Comparison of ENCODE assay signal across 18 mouse cellular contexts in genomic region chr6:114336128-114336943, GRCm38 (mm10). TPM values are rescaled to one million over a fixed set of nuclear protein-coding genes. Genes with fewer than 3 reads are reported as not detected.
DNase-seq lines count a peak whose midpoint lies in the region; ATAC-seq and TF ChIP-seq lines count a peak whose summit lies in the region.
"Had no signal": no experiment of that assay in that cellular context is flagged by ENCODE, and none has a peak within 500 bp of the region (broad histone marks: within the 10 kb centered on the region; RNA-seq: fewer than 3 reads in every experiment).

No protein-coding gene starts in this region.

- no peak for DNase-seq in kidney, postnatal 10 days
- DNase-seq in embryonic facial prominence, embryonic 10.5 days (ENCODE audit: low spot score), result peak; percentile 13
- peak; percentile 48 for DNase-seq in embryonic facial prominence, embryonic 11.5 days (ENCODE audit: low spot score)
- peak; percentile 69 for DNase-seq in limb, embryonic 11.5 days (ENCODE audit: low spot score)
- DNase-seq in gastrocnemius, adult 2 months, result no peak
- no peak for DNase-seq in ovary, adult 18-20 months (ENCODE audit: low spot score)
- DNase-seq: heart, adult 2 months; heart, postnatal 14 days; liver, embryonic 13.5 days; lung, postnatal 10 days; right cerebral cortex, postnatal 4 days had no signal

- no peak overlapping the region for H3K27ac ChIP-seq in kidney, embryonic 14.5 days (ENCODE audit: low read depth, low read length)
- H3K27ac ChIP-seq in embryonic facial prominence, embryonic 10.5 days (replicated peaks), result peak overlapping the region; percentile 24; the same call in 1 of the 2 replicates
- H3K27ac ChIP-seq in embryonic facial prominence, embryonic 11.5 days (replicated peaks; ENCODE audit: low read depth, low read length), result no peak overlapping the region
- no peak overlapping the region for H3K27ac ChIP-seq in limb, embryonic 11.5 days (replicated peaks; ENCODE audit: low read depth, low read length)
- no peak overlapping the region for H3K27ac ChIP-seq in gastrocnemius, adult 2 months
- H3K27ac ChIP-seq: heart, adult 2 months; liver, embryonic 13.5 days; midbrain, embryonic 12.5 days had no signal

- TF ChIP-seq CTCF in gastrocnemius, adult 2 months (IDR thresholded peaks at IDR 0.05), result no peak

- no peaks in the 10 kb centered on the region for H3K9me3 ChIP-seq in kidney, embryonic 14.5 days (ENCODE audit: control insufficient read depth, low read length)
- no peaks in the 10 kb centered on the region for H3K9me3 ChIP-seq in embryonic facial prominence, embryonic 10.5 days
- no peaks in the 10 kb centered on the region for H3K9me3 ChIP-seq in embryonic facial prominence, embryonic 11.5 days (replicated peaks; ENCODE audit: control insufficient read depth, low read length)
- no peaks in the 10 kb centered on the region for H3K9me3 ChIP-seq in limb, embryonic 11.5 days (ENCODE audit: control insufficient read depth, low read length)
- H3K9me3 ChIP-seq: liver, embryonic 13.5 days; midbrain, embryonic 12.5 days had no signal

- WGBS in kidney, embryonic 14.5 days, result 19% methylated on average over 11 of the region's 11 CpGs
- WGBS in embryonic facial prominence, embryonic 10.5 days, result 53% methylated on average over 11 of the region's 11 CpGs
- WGBS in embryonic facial prominence, embryonic 11.5 days, result 48% methylated on average over 11 of the region's 11 CpGs
- WGBS in limb, embryonic 11.5 days, result 22% methylated on average over 11 of the region's 11 CpGs

- intact Hi-C loops in gastrocnemius, adult 2 months (cut with DNase I), result no loop called here

- no peaks in the 10 kb centered on the region for H3K36me3 ChIP-seq in kidney, embryonic 14.5 days (ENCODE audit: control insufficient read depth, insufficient read depth, low read length)
- no peaks in the 10 kb centered on the region for H3K36me3 ChIP-seq in embryonic facial prominence, embryonic 10.5 days (replicated peaks)
- no peaks in the 10 kb centered on the region for H3K36me3 ChIP-seq in embryonic facial prominence, embryonic 11.5 days (replicated peaks; ENCODE audit: control insufficient read depth, insufficient read depth, low read depth, low read length)
- no peaks in the 10 kb centered on the region for H3K36me3 ChIP-seq in limb, embryonic 11.5 days (ENCODE audit: control insufficient read depth, insufficient read depth, low read length)
- H3K36me3 ChIP-seq: liver, embryonic 13.5 days; midbrain, embryonic 12.5 days had no signal

- H3K9ac ChIP-seq in kidney, embryonic 14.5 days (ENCODE audit: low read depth, low read length), result no peak overlapping the region
- H3K9ac ChIP-seq in embryonic facial prominence, embryonic 11.5 days (replicated peaks; ENCODE audit: low read length), result no peak overlapping the region
- no peak overlapping the region for H3K9ac ChIP-seq in limb, embryonic 11.5 days (ENCODE audit: low read length)
- H3K9ac ChIP-seq: liver, embryonic 13.5 days; midbrain, embryonic 12.5 days had no signal

- H3K4me2 ChIP-seq in kidney, embryonic 14.5 days (replicated peaks; ENCODE audit: low read depth, low read length), result no peak overlapping the region
- no peak overlapping the region for H3K4me2 ChIP-seq in embryonic facial prominence, embryonic 11.5 days (ENCODE audit: low read depth, low read length)
- peak overlapping the region; percentile 2; the same call in 1 of the 2 replicates for H3K4me2 ChIP-seq in limb, embryonic 11.5 days (ENCODE audit: low read depth, severe bottlenecking)
- H3K4me2 ChIP-seq: liver, embryonic 13.5 days; midbrain, embryonic 12.5 days had no signal

- ATAC-seq in kidney, embryonic 14.5 days (ENCODE audit: low FRiP score, low TSS enrichment), result peak; percentile 72
- ATAC-seq in embryonic facial prominence, embryonic 11.5 days (replicated peaks; ENCODE audit: insufficient number of reproducible peaks, low FRiP score, low TSS enrichment, low read depth), result no peak
- ATAC-seq in limb, embryonic 11.5 days (ENCODE audit: insufficient number of reproducible peaks, low FRiP score, low TSS enrichment, low read depth), result peak; percentile 49; the same call in 1 of the 2 replicates
- ATAC-seq: activated CD4-positive, CD25-positive, alpha-beta regulatory T cell, adult 4 months; intestine, postnatal 0 days had no signal

- H3K4me1 ChIP-seq in kidney, embryonic 14.5 days (ENCODE audit: control insufficient read depth, insufficient read depth, low read length), result peaks cover 8% of the 10 kb centered on the region; the same call in 1 of the 2 replicates
- peaks cover 18% of the 10 kb centered on the region for H3K4me1 ChIP-seq in embryonic facial prominence, embryonic 10.5 days
- no peaks in the 10 kb centered on the region for H3K4me1 ChIP-seq in embryonic facial prominence, embryonic 11.5 days (ENCODE audit: control insufficient read depth, insufficient read depth, low read length)
- peaks cover 18% of the 10 kb centered on the region for H3K4me1 ChIP-seq in limb, embryonic 11.5 days (ENCODE audit: control insufficient read depth, insufficient read depth, low read length)
- H3K4me1 ChIP-seq: liver, embryonic 13.5 days had no signal

- H3K27me3 ChIP-seq in kidney, embryonic 14.5 days (ENCODE audit: control insufficient read depth, insufficient read depth, low read length), result 0 out of 2 replicates have a peak, but pooled peaks cover 3% of the 10 kb centered on the region
- peaks cover 3% of the 10 kb centered on the region; the same call in 1 of the 2 replicates for H3K27me3 ChIP-seq in embryonic facial prominence, embryonic 10.5 days (replicated peaks; ENCODE audit: low read depth, poor library complexity, severe bottlenecking)
- H3K27me3 ChIP-seq in embryonic facial prominence, embryonic 11.5 days (ENCODE audit: control insufficient read depth, insufficient read depth, low read length), result no peaks in the 10 kb centered on the region
- peaks cover 5% of the 10 kb centered on the region; the same call in 1 of the 2 replicates for H3K27me3 ChIP-seq in limb, embryonic 11.5 days (ENCODE audit: control insufficient read depth, insufficient read depth, low read length)
- H3K27me3 ChIP-seq: liver, embryonic 13.5 days had no signal

- H3K4me3 ChIP-seq in kidney, embryonic 14.5 days (ENCODE audit: low read length), result no peak overlapping the region
- no peak overlapping the region for H3K4me3 ChIP-seq in embryonic facial prominence, embryonic 10.5 days
- no peak overlapping the region for H3K4me3 ChIP-seq in embryonic facial prominence, embryonic 11.5 days (ENCODE audit: low read depth, low read length)
- H3K4me3 ChIP-seq in limb, embryonic 11.5 days (ENCODE audit: low read depth, low read length), result no peak overlapping the region
- H3K4me3 ChIP-seq in gastrocnemius, adult 2 months, result no peak overlapping the region
- H3K4me3 ChIP-seq: erythroblast, embryonic 14.5 days; heart, adult 2 months; liver, embryonic 13.5 days; midbrain, embryonic 12.5 days had no signal

RNA-seq across cellular contexts. Expression of gene Slc6a1, which starts 53.9 kb away (rescaled TPM):
- 0.12 TPM in 1 of 2 replicates, not detected in the other for polyA plus RNA-seq in kidney, embryonic 14.5 days (2014; fragmentation: Nextera tagmentation; extraction: Ambion mirVana)
- 1.4 and 2.4 TPM in 2 replicates for polyA plus RNA-seq in embryonic facial prominence, embryonic 10.5 days (2016; fragmentation: Nextera tagmentation; extraction: Ambion mirVana)
- 2.7 and 3.0 TPM in 2 replicates for polyA plus RNA-seq in embryonic facial prominence, embryonic 11.5 days (2014; fragmentation: Nextera tagmentation; extraction: Ambion mirVana)
- 0.03 TPM in 1 of 2 replicates, not detected in the other for polyA plus RNA-seq in limb, embryonic 11.5 days (2014; fragmentation: Nextera tagmentation; extraction: Ambion mirVana)
- total RNA-seq in gastrocnemius, adult 2 months (2021), result under 1 TPM in 1 of 2 experiments, not detected in 1; 0.10 TPM
- total RNA-seq: common myeloid progenitor, adult 5-6 weeks had no signal
- polyA plus RNA-seq: erythroblast, embryonic 14.5 days; intestine, postnatal 0 days; stomach, embryonic 14.5 days had no signal

Comparison
In these comparisons a context has a peak if more than half of its experiments do, and no peak if none do; other contexts are left out.
1. DNase-seq: peak in embryonic facial prominence, embryonic 10.5 days (single experiment), embryonic facial prominence, embryonic 11.5 days (single experiment) and limb, embryonic 11.5 days (single experiment); none in kidney, postnatal 10 days (single experiment), gastrocnemius, adult 2 months (single experiment) and ovary, adult 18-20 months (single experiment).